Mouse (Mus musculus) heart, postnatal 10 days (tissue): ENCODE measurements at regions not wholly inside any gene's neighbourhood (a gene's known extent, or its start where the extent isn't known, plus 50 kb on each side); places are given as distances from the start of the nearest gene placed in this dataset.
"Not testable (repeated sequence)": the region's sequence is repeated elsewhere in the genome, so short reads cannot be mapped to it uniquely, and the experiment has no call there.

Source experiments
- DNase-seq, 2 experiments: peaks; one replicate each; pipeline ENCODE4 v3.0.0; 2021
- intact Hi-C: fragments of 180-260 bp; cut with DNase I; formaldehyde crosslinking; loops from one replicate; pipeline ENCODE4 v1.15.1; 2025

GRCm38 (mm10) chr2:166516261-166516660 is 197.4 kb downstream of the Prex1 start:
- no peak for DNase-seq

GRCm38 (mm10) chr2:166514664-166515063 is 199.0 kb downstream of the Prex1 start:
- peak; percentile 34 to 42 for DNase-seq

More at GRCm38 (mm10) chr2:166516261-166516660, 197.4 kb downstream of the Prex1 start:
- intact Hi-C loops, result no loop called here

GRCm38 (mm10) chr2:166512488-166512887 is 201.1 kb downstream of the Prex1 start:
- intact Hi-C loops, result no loop called here
- DNase-seq, result no peak

More at GRCm38 (mm10) chr2:166514664-166515063, 199.0 kb downstream of the Prex1 start:
- intact Hi-C loops, result no loop called here

GRCm38 (mm10) chr2:166511477-166511876 is 202.2 kb downstream of the Prex1 start:
- intact Hi-C loops, DNase-seq: not testable (repeated sequence)

GRCm38 (mm10) chr2:166510776-166511175 is 202.9 kb downstream of the Prex1 start:
- DNase-seq, result peak; percentile 55 to 61
- intact Hi-C loops, result no loop called here

- intact Hi-C loops, result no loop called here
- no peak for DNase-seq
Observed at GRCm38 (mm10) chr2:166509591-166509990, 204.0 kb downstream of the Prex1 start.

GRCm38 (mm10) chr2:166508656-166509420 is 204.8 kb downstream of the Prex1 start:
- no peak for DNase-seq
- intact Hi-C loops, result no loop called here

- DNase-seq, result no peak
Observed at GRCm38 (mm10) chr2:166505309-166505708, 208.3 kb downstream of the Prex1 start.

GRCm38 (mm10) chr2:166503666-166504065 is 210.0 kb downstream of the Prex1 start:
- intact Hi-C loops, result no loop called here
- DNase-seq, result no peak

More at GRCm38 (mm10) chr2:166505309-166505708, 208.3 kb downstream of the Prex1 start:
- intact Hi-C loops, result no loop called here

GRCm38 (mm10) chr2:166492895-166493294 is 220.7 kb downstream of the Prex1 start:
- no peak for DNase-seq
- intact Hi-C loops, result no loop called here

- intact Hi-C loops, result no loop called here
Observed at GRCm38 (mm10) chr2:166492421-166492820, 221.2 kb downstream of the Prex1 start.

GRCm38 (mm10) chr2:166491861-166492260 is 221.8 kb downstream of the Prex1 start:
- no peak for DNase-seq
- intact Hi-C loops, result no loop called here

More at GRCm38 (mm10) chr2:166492421-166492820, 221.2 kb downstream of the Prex1 start:
- DNase-seq, result no peak

- intact Hi-C loops, result loop anchor here (5.0 kb wide), 1 partner anchor 37 kb away; no protein-coding TSS in a partner anchor
- DNase-seq, result no peak
Observed at GRCm38 (mm10) chr2:166489041-166489872, 224.4 kb downstream of the Prex1 start.

GRCm38 (mm10) chr2:166487688-166488087 is 225.9 kb downstream of the Prex1 start:
- DNase-seq, result peak in 1 of 2 experiments; percentile 52
- intact Hi-C loops, result loop anchor here (5.0 kb wide), 1 partner anchor 35 kb away; no protein-coding TSS in a partner anchor

- DNase-seq, result peak in 1 of 2 experiments; percentile 31
- intact Hi-C loops, result loop anchor here (5.0 kb wide), 1 partner anchor 33 kb away; no protein-coding TSS in a partner anchor
Observed at GRCm38 (mm10) chr2:166485788-166486187, 227.8 kb downstream of the Prex1 start.

- intact Hi-C loops, result loop anchor here (5.0 kb wide), 1 partner anchor 33 kb away; no protein-coding TSS in a partner anchor
- peak in 1 of 2 experiments; percentile 31 for DNase-seq
Observed at GRCm38 (mm10) chr2:166485361-166485760, 228.3 kb downstream of the Prex1 start.

GRCm38 (mm10) chr2:166483617-166484319 is 229.9 kb downstream of the Prex1 start:
- intact Hi-C loops, result no loop called here
- DNase-seq, result no peak

GRCm38 (mm10) chr2:166482720-166483616 is 230.7 kb downstream of the Prex1 start:
- DNase-seq, result peak; percentile 65 to 70

GRCm38 (mm10) chr2:166481774-166482173 is 231.9 kb downstream of the Prex1 start:
- DNase-seq, result no peak
- intact Hi-C loops, result no loop called here

More at GRCm38 (mm10) chr2:166482720-166483616, 230.7 kb downstream of the Prex1 start:
- intact Hi-C loops, result no loop called here
